Mouse (Mus musculus) T-helper 1 cell (primary cell): ENCODE measurements around the gene Gm42791.

Experiments used
- in situ Hi-C: fragments of 300-600 bp; cut with MboI, MseI; formaldehyde crosslinking; loops from one replicate; pipeline ENCODE4 v1.15.1; 2025; ENCODE audit warnings: high pct_unique_total_duplicates

Gene Gm42791

DNA sequence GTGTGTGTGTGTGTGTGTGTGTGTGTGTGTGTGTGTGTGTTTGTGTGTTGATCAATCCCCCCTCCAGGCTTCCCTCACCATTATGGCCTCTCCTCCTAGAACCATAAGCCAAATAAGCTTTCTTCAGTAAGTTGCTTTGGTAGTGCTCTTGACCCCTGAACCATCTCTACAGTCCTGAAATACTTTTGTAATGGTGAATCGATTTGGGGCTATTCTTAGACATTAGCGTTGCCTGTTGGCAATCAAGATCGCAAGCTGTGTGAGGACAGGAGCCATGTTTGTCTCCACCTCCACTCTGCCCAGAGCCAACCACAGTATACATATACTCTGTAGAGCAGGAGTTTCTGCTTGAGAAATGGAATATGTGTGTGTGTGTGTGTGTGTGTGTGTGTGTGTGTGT lies 14.2 kb upstream of the Gm42791 start:
- in situ Hi-C loops, result loop anchor here (10.0 kb wide), 1 partner anchor 326 kb away; no protein-coding TSS in a partner anchor

DNA sequence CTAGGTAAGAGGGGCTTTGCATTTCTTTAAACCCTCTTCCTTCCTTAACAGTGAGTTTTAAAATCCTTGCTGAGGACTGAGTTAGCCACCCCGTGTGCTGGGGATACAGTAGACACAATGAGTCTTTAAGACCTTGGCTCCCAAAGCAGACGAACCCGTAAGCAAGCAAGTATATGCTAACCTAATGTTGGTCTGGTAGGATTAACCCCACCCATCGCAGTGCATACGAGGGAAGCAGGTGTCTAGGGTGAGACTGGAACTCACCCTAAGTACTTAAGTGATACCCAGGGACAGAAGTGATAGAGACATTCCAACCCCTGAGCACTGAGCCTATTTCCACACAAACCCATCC lies 12.3 kb upstream of the Gm42791 start:
- in situ Hi-C loops, result loop anchor here (10.0 kb wide), 1 partner anchor 328 kb away; no protein-coding TSS in a partner anchor

DNA sequence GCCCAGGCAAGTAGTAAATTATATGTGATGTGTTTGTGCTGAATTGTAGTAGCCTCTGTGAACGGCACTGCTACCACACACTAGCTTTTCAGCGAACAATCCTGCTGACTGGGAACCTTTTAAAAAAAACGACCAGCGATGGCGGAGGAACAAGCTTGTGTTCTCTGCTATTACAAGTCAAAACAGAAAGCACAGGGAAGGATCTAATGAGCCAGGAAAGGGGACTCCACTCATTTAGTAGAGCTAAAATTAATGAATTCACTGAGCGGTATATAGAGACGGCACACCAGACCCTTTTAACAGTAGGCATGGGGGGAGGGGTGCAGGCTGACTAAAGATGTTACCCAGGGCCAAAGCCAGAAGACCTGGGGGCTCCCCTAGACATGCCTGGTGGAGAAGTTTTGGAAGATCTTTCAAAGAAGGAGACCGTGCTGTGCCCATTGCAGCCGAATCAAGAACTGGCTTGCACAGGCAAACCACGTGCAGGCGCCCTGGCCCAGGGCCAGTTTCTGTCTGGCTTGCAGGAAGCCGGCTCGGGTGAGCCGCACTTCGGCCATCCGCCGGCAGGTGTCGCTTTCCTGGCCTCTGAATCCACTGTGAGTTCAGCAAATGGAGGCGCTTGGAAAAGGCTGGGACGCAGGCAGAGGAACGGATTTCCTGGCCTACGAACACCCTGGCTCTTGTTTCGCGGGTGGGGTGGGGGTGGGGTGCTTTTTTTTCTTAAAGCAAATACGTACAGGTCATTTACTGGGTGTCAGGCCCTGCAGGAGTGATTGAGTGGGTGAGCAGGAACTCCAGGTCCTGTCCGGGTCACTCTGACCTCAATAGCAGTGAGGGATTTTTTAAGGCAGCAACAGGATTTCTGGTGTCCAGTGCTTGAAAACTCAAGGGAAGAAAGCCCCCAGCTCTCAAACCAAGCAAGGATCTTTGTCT lies 11.7 kb upstream of the Gm42791 start:
- in situ Hi-C loops, result loop anchor here (10.0 kb wide), 1 partner anchor 328 kb away; no protein-coding TSS in a partner anchor

DNA sequence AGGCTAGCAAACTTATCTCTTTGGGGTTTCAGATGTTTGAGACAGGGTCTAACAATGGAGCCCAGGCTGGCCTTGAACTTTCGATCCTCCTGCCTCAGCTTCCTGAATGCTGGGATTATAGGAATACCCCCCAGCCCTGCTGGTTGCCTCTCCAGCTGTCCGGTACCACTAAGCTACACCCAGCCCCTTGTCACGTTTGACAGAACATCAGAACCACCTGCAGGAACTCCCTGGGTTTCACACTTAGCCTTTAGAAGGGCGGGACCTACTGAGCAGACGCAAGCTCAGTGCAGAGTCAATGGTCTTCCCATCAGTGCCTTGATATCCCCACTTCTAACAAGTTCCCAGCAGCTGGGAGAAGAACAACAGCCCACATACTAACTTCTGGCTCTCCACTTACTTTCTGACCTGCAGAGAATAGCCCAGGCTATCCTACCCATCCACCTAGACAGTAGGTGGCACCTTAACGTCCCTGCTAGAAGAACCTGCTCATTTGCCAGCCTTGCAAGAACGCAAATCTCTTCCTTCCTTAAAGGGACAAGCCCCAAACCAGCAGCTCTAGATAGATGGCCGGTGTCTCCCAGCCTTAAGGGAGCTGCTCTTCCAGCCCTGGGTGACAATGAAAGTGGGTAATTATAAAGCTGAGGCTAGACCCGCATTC lies 10.9 kb upstream of the Gm42791 start:
- in situ Hi-C loops, result loop anchor here (10.0 kb wide), 1 partner anchor 329 kb away; no protein-coding TSS in a partner anchor

DNA sequence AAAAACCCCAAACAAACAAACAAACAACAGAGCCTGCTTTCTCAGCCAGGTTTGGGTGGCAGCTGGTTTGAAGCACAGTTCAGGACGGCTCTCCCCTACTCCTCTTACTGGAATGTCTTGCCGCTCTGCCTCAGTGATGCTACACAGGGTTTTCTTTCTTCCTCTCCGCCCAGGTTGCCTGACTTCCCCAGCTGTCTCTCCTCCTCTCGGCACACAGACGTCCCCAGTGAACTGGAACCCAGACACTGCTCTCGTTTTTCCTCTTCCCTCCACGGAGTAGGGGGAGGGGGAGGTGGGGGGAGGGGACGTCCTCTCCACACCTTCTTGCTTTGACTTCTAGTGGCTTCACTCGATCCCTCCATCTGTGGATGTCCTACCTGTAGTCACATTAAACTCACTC lies 10.1 kb upstream of the Gm42791 start:
- in situ Hi-C loops, result loop anchor here (10.0 kb wide), 1 partner anchor 330 kb away; no protein-coding TSS in a partner anchor

DNA sequence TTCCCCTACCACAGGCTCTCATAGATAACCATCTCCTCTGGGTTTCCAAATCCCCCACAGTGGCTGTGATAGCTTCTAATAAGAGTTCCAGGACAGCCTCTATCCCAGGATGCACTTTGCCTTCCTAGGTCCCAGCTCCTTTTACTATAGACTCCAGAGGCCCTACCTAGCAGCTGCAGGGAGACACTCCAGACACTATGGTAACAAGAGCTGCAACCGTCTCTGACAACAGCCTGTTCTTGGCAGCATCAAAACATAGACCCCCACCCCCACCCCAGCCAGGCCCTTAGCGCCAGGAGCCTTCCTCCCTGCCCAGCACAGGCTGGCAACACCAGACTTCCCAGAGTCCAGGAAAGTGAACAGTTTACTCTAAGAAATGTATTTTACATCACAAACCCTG lies 8.2 kb upstream of the Gm42791 start:
- in situ Hi-C loops, result loop anchor here (10.0 kb wide), 1 partner anchor 332 kb away; no protein-coding TSS in a partner anchor

DNA sequence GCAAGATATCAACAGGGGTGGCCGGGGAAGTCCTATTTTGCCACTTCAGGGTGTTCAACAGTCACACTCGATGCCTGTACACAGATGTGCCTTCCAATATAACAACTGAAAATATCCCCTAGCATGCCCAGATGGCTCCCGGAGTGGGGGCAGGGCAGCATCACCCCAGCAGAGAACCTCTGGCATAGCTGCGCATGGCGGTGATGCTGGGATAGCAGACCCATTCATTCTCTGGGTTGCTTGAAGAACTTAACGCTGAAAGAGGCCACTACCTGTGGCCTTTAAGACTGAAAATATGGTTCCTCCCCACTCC lies 7.8 kb upstream of the Gm42791 start:
- in situ Hi-C loops, result loop anchor here (10.0 kb wide), 1 partner anchor 332 kb away; no protein-coding TSS in a partner anchor

DNA sequence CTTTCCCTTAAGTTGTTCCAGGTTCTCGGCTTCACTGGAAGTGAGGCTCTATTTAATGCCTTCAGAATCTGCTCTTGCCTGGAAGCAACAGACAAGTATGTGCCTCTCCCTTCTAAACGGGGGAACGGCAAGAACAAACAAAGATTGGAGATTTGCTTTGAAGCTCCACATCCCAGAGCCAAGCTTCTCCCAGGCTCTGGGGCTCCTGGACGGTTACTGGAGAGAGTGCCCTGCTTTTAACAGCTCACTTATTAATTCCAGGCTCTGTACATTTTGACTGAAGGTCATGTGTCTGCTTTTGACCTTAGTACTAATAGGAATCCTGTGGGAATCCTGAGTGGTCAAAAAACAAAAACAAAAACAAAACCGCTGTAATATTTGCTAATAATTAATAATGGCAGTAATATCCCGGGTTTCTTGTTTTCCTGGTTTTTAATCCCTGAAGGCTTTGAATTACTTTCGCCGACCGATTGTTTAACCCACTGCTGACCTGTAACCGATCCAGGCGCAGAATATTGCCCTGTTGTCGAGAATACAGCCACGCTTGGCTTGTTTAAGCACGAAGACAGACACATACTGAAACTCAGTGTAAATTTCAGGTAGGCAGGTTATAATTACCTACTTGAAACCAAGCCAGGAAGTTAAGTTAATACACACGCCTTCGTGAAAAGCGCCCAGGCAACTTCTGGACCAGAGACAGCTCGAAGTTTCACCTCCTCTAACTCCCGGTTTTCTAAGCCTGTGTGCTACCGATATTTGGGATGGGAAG lies 7.3 kb upstream of the Gm42791 start:
- in situ Hi-C loops, result loop anchor here (10.0 kb wide), 1 partner anchor 333 kb away; no protein-coding TSS in a partner anchor

DNA sequence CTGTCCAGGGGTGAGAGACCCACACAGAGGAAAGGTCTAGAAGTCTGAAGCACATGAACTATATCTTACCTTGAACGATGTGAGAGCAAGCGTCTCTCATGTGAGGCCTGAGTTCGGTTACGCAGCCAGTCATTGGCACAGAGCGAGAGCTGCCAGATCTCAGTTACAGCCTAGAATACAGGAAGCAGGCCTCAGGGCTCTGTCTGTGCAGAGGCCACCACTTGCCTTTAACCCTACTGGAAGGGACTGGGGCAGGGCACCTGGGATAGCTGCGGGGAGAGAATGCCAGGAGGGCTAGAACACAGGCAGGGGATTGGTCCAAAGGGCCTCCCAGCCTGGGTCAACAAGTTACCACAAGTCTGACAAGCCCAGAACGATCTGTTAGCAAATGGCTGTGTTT lies 4.9 kb upstream of the Gm42791 start:
- in situ Hi-C loops, result loop anchor here (10.0 kb wide), 1 partner anchor 335 kb away; no protein-coding TSS in a partner anchor

DNA sequence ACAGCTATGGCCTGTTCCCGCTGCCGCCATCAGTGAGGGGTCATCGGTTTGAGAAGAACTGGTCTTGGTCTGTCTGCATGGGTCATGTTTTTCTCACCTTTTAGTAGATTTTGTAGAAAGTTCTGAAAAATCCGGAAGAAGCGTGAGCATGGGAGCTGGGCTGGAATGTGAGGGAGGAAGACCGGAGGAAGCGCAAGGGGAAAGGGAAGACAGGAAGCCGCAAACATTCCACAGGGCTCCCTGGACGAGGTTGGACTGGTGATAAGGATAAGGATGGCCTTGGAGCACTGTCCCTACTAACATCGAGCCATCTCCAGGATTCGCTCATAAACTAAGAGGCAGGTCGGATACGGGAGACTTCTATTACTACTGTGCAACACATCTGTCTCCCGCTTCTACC lies 3.6 kb upstream of the Gm42791 start:
- in situ Hi-C loops, result no loop called here

DNA sequence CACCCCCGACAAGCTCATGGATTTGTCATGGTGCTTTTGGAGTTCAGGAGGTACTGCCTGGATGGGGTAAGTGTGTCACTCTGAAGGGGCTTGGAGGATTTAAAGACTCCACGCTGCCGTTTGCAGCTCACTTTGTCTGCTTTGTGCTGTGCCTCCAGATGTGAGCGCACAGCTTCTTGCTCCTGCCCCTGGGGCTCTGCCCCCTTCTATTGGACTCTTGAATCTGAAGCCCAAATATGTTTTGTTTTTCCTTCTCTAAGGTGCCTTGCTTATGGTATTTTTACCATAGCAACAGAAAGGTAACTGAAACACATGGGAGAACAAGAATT lies 1.7 kb upstream of the Gm42791 start:
- in situ Hi-C loops, result no loop called here

DNA sequence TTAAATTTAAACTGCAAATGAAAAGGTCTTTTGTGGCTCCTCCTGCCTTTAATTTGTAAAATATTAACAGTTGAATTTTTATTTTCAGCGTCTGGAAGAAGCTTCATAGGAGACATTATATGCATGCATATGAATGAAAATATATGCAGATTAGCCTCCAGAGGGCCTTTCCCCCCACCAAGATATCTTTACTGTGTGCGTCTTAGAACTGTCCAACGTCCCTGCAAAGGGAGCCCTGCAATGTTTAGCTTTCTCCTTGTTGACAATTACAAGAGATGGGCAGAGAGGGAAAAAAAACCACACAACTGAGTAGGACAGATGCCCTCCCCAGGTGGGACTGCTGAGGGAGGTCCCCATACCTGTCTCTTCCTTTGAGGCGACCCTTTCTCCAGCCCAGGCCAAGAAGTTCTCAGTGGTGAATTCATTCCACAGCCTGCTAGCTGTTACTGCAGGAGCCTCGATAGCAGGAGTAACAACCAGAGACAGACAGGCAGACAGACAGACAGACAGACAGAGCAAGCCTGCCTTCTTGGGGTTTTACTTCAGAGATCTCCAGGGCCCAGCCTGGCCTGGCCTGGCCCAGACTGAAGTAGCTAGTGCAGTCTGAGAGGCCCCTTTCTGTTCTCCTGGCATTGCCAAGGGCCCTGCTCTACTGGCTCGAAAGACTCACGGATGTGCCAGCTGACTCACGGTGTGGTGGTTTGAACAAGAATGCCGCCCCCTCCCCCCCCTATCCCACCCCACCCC lies 1.2 kb upstream of the Gm42791 start:
- in situ Hi-C loops, result no loop called here

DNA sequence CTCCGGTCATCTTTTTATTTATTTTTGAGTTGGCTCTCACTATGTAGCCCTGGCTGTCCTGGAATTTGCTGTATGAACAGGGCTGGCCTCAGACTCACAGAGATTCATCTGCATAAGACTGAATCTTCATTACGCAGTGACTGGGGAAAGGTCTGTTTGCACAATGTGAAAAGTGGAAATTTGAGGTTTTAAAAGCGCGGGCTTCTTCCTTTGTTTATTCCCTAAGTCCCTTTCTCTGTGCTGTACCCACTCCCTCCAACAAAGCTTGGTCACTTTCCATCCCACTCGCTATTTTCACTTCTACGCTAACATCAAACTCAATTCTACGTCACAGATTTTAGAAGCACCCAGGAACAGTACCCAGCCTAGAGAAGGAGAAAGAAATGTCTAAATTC lies 639 bp downstream of the Gm42791 start:
- in situ Hi-C loops, result no loop called here

DNA sequence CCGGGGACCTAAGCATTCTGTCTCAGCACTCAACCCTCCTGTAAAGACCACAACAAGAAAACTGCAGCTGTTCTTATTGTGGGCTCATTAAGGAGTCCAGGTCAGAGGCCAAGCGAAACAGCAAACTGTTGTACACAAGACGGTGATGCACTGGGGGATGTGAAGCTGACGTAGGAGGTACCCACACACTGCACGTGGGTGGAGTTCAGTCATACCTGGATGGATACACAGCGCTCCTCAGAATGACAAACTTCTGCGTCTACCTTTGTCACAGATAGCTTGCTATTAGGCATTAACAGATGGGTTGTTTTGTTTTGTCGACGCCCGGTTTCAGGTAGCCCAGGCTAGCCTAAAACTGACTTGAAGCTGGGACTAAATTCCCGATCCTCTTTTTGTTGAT lies 2.3 kb downstream of the Gm42791 start:
- in situ Hi-C loops, result no loop called here

DNA sequence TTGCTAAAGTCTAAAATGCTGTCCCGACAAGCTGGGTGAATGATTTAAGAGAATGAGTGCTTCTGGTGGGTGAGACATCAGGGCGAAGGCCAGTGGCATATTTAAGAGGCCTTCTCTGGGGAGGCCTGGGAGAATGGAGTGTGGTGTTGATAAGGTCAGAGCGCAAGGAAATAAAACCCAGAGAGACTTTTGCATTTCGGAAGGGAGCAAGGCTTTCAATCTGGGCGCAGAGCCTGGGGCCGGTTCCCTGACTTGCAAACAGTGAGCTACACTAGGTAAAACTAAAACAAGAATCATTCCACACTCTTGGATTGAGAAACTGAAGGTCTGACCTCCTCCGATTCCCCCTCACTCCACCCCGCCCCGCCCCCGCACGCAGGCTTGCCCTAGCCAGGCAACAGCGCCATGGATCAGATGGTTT lies 4.0 kb downstream of the Gm42791 start:
- in situ Hi-C loops, result no loop called here

DNA sequence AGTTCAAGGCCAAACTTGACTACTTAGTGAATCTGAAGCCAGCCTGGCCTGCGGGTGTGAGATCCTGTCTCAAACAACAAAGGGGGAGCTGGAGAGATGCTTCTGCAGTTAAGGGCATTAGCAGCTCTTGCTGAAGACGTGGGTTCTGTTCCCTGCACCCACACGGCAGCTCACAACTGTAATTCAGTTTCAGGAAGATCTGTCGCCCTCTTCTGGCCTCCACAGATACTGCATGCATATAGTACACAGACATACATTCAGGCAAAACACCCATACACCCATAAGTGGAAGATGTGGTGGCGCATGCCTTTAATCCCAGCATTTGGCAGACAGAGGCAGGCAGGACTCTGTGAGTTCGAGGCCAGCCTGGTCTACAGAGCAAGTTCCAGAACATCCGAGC lies 5.5 kb downstream of the Gm42791 start:
- in situ Hi-C loops, result no loop called here

DNA sequence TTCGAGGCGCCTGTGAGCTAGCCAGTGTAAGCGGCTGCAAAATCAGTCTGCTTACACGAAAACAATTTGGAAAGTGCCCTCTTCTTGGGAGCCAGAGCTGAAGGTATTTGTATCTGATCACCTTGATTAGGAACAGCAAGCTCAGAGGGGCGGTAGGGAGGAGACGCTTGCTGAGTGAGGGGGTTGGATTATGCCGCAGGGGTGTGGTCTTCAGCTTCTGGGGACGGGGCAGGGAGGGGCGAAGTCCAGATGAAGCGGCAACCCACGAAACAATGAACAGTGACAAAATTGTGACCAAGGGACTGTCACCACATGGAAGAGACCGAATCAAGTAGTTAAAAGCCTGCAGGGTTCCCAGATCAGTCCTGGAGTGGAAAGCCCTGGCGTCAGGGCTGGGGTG lies 10.0 kb downstream of the Gm42791 start:
- in situ Hi-C loops, result no loop called here

DNA sequence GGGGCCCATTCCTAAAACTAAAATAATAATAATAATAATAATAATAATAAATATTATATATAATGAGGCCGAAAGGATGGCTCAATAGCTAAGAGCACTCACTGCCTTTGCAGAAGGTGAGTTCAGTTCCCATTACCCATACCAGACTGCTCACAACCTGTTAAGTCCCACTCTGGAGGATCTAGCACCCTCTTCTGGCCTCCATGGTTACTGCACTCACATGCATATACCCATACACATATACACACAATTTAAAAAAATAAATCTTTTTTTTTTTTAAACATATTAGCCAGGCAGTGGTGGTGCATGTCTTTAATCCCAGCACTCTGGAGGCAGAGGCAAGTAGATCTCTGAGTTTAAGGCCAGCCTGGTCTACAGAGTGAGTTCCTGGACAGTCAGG lies 11.3 kb downstream of the Gm42791 start:
- in situ Hi-C loops, result no loop called here

DNA sequence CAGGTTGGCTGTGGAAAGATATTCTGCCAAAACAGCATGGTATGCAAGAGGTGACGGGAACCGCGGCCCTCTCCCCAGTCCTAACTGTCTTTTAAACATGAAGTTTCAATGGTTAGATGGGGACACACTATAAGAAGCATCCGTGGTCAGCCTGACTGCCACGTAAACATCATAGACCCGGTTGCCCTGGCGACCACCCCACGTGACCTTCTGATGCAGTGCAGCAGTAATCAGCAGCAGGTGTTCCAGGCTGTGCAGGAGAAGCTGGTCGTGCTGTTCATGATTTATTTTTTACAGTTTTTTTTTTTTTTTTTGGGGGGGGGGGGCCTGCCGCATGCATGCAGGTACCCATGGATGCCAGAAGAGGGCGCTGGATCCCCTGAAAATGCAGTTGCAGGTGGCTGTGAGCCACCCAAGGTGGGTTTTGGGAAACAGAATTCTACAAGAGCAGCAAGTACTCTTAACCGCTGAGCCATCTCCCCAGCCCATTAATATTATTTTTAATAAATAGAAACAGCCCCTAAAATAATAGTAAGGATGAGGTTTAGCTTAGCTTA lies 11.8 kb downstream of the Gm42791 start:
- in situ Hi-C loops, result no loop called here

DNA sequence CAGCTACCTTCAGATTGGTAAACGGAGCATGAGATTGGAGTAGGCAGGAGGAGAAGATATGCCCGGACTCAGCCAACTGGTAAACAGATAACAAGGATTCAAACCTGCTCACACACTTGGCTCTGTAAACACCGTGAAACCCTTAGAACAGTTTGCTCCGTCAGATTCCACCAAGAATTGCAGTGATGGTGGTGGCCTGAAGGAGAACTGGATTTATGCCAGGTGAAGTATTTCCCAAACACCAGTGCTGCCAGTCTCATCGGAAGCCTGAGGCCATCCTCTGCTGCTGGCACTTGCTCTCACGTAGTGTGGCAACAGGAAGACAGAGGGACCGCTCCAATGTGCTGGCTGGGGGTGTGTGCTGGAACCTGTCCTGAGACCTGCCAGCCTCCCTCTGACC lies 12.6 kb downstream of the Gm42791 start:
- in situ Hi-C loops, result no loop called here

DNA sequence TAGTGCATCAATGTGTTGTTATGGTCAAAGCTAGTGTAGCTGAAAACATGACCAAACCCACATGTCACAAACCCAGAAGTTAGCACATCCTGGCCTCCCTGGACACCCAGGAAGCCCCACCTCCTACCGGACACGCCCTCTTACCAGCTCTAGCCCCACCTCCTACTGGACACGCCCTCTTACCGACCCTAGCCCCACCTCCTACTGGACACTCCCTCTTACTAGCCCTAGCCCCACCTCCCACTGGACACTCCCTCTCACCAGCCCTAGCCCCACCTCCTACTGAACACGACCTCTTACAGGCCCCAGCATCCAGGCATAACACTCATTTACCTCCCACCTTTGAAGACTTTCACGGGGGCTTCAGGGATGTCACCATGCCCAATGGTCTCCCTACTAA lies 14.3 kb downstream of the Gm42791 start:
- in situ Hi-C loops, result no loop called here
